Mouse (Mus musculus): Measurements from ENCODE around the gene Ptger1.

Gene Ptger1

GRCm38 (mm10) chr8:83695351-83696106 is 29.1 kb downstream of the Ptger1 start:
- DNase-seq (ENCODE audit: inconsistent ontology term) = no peak

GRCm38 (mm10) chr8:83697374-83698220 is 31.1 kb downstream of the Ptger1 start:
- DNase-seq (ENCODE audit: inconsistent ontology term) = peak; percentile 67

GRCm38 (mm10) chr8:83698291-83698660 is 31.8 kb downstream of the Ptger1 start:
- DNase-seq (ENCODE audit: inconsistent ontology term) = peak; percentile 32

GRCm38 (mm10) chr8:83698661-83699453 is 32.4 kb downstream of the Ptger1 start, which contains the start of gene Pkn1:
Gene Pkn1, minus strand, starts transcription at chr8:83699179.
- peak; percentile 88 for DNase-seq (ENCODE audit: inconsistent ontology term)

- DNase-seq (ENCODE audit: inconsistent ontology term) = no peak
Measured at GRCm38 (mm10) chr8:83699566-83699965, 33.1 kb downstream of the Ptger1 start.

- DNase-seq (ENCODE audit: inconsistent ontology term) = peak; percentile 44
Measured at GRCm38 (mm10) chr8:83700423-83701085, 34.1 kb downstream of the Ptger1 start.

GRCm38 (mm10) chr8:83703426-83703825 is 36.9 kb downstream of the Ptger1 start:
- no peak for DNase-seq (ENCODE audit: inconsistent ontology term)

GRCm38 (mm10) chr8:83706411-83706810 is 39.9 kb downstream of the Ptger1 start:
- no peak for DNase-seq (ENCODE audit: inconsistent ontology term)

- DNase-seq (ENCODE audit: inconsistent ontology term) = no peak
Measured at GRCm38 (mm10) chr8:83707554-83707953, 41.1 kb downstream of the Ptger1 start.

- no peak for DNase-seq (ENCODE audit: inconsistent ontology term)
Measured at GRCm38 (mm10) chr8:83714676-83715030, 48.2 kb downstream of the Ptger1 start.

GRCm38 (mm10) chr8:83715031-83715690 is 48.7 kb downstream of the Ptger1 start, which contains the start of gene Ddx39:
Gene Ddx39, plus strand, starts transcription at chr8:83715177.
- DNase-seq (ENCODE audit: inconsistent ontology term) = peak; percentile 99

- DNase-seq (ENCODE audit: inconsistent ontology term) = no peak
Measured at GRCm38 (mm10) chr8:83715771-83716170, 49.3 kb downstream of the Ptger1 start.

GRCm38 (mm10) chr8:83716563-83716962 is 50.1 kb downstream of the Ptger1 start:
- peak; percentile 16 for DNase-seq (ENCODE audit: inconsistent ontology term)

- no peak for DNase-seq (ENCODE audit: inconsistent ontology term)
Measured at GRCm38 (mm10) chr8:83719048-83719447, 52.6 kb downstream of the Ptger1 start.

- DNase-seq (ENCODE audit: inconsistent ontology term) = no peak
Measured at GRCm38 (mm10) chr8:83719693-83720092, 53.2 kb downstream of the Ptger1 start.

GRCm38 (mm10) chr8:83721405-83722025 is 55.0 kb downstream of the Ptger1 start:
- DNase-seq (ENCODE audit: inconsistent ontology term) = no peak

Measured in Muller cell, postnatal 12 days (primary cell).